Mouse (Mus musculus) CD4-positive, CD25-positive, alpha-beta regulatory T cell, adult 4 months (primary cell): ENCODE data around the gene Sash1. TPM values are rescaled to one million over a fixed set of nuclear protein-coding genes. Genes with fewer than 3 reads are reported as not detected.

Experiments
- ATAC-seq: one replicate; pipeline ENCODE4 v1.8.0; 2017
- polyA plus RNA-seq, 2 experiments: library from polyadenylated mRNA; unstranded; fragments of 100-300 nt; shearing (Covaris generic); gene quantifications; one replicate each; pipeline ENCODE4 v1.2.1; 2017

The Sash1 gene
- polyA plus RNA-seq, result not detected

DNA sequence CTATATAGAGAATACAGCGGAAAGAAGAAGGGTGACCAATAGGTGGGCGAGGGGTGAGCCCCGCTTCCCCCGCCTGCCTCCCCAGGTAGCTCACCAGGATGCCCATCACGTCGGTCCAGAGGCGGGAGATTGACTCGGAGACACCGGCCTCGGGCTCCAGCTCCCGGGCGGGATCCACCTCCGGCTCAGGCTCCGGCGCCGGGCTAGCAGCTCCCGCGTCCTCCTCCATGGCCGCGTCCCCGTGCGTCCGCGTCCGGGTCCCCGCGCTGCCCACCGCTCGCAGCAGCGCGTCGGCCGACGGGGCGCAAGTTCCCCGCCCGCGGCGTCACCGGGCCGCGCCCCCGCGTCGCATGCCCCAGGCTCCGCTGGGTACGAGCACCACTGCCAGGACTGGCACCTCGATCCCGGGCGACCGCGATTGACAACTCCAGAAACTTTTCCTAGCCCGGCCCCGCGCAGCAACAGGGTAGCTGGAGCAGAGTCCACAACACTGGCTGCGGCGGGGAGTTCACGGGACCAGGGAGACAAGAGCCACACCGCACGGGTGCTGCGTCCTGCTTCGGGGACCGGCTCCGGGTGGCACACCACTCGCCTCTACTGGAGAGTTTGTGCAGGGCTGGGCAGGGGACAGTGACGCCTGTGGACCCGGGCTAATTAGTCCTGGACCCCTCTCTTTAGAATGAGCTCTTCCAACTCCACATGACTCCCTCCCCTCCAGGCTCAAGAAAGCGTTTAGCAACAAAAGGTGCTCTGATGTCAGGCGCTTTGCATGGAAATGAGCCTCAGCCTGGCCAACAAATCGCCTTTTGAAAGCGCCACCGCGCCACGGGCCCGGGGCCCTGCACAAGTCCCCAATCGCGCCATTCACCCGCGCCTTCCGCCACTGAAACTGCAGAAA, at the start of gene Sash1:
TSS of gene Sash1 (minus strand) at position 441 of the 898 bp plus-strand sequence.
- no peak for ATAC-seq

GRCm38 (mm10) chr10:8935601-8936000, 49.7 kb upstream of the Sash1 start:
- no peak for ATAC-seq

GRCm38 (mm10) chr10:8933451-8934372, 47.8 kb upstream of the Sash1 start:
- no peak for ATAC-seq

DNA sequence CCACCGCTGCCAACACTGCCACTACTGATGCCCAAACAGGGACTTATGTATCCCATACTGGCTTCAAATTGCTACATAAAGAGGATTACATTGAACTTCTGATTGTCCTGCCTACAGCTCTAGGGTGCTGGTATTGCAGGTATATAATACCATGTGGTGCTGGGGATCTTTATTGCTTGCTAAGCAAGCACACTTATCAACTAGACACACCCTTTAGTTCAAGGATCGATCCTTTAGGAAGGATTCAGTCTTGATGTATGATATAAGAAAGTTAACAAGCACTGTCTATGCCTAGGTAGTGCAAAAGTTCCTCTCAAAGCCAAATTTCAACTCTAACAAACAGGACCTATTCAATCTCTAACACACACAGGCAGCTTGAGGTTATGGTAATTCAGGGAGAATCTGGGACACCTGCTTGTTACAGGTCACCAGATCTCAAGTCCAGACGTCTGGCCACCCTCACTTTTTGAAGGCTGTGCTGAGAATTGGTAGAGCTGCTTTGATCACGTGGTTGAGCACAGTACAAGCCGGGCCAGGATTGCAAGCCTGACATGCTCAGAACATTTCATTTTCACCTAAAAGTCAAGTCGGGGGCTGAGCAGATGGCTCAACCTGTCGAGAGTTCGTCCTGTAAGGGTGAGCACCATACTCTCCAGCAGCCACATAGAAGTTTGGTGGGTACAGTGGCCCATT, 45.8 kb upstream of the Sash1 start:
- ATAC-seq, result no peak

GRCm38 (mm10) chr10:8930672-8931071, 44.8 kb upstream of the Sash1 start:
- no peak for ATAC-seq

- no peak for ATAC-seq
These were observed 43.1 kb upstream of the Sash1 start for GRCm38 (mm10) chr10:8928775-8929647.

DNA sequence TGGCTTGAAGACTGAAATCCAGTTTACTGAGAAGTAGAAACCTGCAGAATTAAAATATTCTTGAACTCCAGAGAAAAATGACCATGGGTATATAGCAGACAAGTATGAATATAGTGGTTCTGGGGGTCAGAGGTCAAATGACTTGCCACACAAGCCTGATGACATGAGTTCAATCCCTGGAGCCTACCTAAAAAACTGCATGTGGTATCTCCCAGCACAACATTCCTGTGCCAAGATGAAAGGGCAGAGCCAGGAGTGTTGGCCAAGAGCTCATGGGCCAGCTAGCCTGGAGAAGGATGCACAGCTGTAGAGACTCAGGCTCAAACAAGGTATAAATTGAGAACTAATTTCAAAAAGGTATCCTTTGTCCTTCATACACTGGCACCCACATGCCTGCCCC, 42.4 kb upstream of the Sash1 start:
- ATAC-seq, result no peak

DNA sequence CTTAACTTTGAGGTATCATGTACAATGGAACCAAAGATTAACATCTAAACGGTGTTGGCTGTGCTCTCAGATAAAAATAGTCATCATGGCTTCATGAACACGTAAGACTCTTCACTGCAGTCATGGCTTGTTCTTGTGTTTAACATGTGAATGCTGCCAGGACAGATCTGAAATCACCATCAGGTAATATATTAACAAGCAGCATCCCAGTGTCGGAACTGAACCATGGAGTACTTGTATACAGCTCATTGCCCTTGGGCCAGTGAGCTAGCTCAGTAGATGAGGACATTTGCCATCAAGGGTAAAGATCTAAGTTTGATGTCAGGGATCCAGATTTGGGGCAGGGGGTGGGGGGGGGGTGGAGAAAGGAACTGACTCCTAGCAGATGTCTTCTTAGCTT, 41.0 kb upstream of the Sash1 start:
- no peak for ATAC-seq

- ATAC-seq, result no peak
These were observed 40.4 kb upstream of the Sash1 start for GRCm38 (mm10) chr10:8926295-8926694.

DNA sequence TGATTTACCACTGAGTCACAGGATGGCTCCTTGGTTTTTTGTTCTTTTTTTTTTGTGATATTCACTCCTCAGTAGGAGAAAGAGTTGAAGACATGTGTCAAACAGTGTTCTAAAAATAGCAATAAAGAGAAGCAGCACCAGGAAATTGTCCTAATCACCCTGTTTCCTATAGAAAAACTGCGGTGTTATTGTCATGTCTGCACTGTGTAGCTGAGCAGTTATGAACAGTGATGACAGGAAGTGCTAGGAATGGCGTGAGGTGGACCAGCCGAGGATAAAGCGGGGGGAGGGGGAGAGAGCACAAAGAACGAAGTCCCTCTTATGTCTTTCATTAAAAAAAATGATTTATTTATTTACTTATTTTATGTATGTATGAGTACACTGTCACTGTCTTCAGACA, 39.4 kb upstream of the Sash1 start:
- ATAC-seq, result no peak

DNA sequence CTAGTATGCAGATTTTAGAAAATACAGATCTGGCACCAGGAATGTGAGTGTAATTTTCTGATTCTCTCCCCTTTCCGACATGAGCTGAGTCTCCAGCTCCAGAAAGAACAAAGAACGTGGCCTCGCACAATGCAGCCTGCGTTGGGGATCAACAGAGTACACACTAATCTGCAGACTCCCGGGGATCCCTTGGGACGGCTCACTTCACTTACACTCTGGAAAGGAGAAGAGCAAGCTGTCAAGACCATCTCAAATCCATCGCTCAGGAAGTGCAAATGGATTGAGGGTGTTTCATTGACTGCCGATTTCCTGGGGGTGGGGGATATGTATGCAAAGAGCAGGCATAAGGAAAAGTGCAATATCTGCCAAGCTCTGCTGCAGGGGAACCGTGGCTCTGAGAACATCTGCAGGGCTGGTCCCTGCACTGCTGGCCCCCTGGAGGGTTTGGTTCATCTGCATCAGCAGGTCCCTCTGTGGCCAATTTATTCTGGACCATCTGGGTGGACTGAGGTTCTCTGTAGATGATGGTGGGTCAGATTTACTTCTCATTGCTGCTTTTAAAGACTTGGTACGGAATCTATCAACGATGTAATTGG, 35.3 kb upstream of the Sash1 start:
- ATAC-seq, result no peak

- no peak for ATAC-seq
These were observed 31.9 kb upstream of the Sash1 start for GRCm38 (mm10) chr10:8917798-8918197.

DNA sequence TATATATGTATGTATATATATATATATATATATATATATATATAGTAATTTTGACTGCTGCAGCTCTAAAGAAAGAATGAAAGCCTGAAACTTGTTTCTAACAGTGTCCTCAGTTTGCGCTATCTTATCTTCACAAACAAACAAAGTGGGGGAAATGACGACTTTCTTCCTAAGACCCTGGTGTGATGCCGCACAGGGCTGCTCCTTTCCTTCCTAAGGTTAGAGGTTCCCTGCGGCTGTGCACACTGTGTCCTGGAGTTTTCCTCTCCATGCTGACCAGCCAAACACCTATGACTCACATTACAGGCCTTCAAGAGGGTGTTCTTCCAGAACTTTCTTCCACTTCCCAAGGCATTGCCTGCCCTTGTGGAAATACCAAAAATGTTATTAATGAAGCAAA, 31.5 kb upstream of the Sash1 start:
- no peak for ATAC-seq

DNA sequence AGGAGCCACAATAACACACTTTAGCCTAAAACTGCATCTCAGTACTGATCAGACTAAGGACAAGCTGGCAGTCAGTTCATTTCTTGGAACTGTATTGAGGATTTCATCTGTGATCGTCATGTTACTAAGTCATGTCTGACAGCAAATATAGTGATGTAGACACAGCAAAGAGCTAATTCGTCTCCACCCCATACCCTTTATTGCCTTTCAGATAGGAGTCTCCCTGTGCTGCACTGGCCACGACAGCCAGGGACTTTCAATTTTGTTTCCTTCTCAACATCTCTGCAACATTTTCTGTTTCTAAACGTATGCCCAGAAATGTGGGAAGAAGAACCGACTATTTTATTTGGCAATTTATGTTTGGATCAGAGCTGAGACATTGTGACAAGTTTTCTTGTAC, 29.9 kb upstream of the Sash1 start:
- no peak for ATAC-seq

DNA sequence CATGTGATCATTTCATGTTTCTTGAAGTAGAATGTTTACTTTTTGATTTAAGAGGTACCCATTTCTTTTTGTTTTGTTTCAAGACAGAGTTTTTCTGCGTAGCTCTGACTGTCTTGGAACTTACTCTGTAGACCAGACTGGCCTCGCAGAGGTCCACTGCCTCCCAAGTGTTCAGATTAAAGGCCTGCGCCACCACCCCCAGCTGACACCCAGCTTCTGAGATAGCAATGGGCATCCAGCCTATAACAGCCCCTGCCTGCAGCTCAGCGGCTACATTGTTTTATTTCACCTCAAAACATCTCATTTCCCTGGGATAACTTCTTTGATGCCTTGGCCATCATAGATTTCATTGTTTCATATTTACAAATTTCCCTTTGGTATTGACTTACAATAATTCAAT, 28.0 kb upstream of the Sash1 start:
- ATAC-seq, result no peak

DNA sequence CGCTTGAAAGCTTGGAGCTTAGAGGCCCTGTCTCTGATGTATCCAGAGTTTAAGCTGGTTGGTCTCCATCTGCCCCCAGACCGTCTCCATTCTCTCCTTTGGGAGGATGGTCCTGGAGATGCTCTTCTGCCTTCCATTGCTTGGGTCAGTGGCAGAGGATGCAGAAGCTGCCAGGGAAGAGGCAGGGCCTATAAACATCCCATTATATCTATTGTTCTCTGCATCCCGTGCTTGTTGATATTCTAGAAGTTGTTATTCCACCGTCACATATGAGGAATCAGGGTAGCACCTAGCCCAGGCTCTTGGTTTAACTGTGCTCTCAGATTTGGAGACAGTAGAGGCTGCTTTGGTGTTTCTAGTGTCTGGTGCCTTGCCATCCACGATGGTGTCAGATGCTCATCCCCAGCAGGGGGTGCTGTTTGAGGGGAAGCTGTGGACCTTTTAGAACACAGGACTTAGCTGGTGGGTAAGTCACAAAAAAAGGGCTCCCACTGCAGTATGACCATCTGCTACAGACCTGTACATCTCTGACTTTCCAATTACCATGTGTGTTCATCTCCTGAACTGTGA, 26.9 kb upstream of the Sash1 start:
- ATAC-seq, result no peak

DNA sequence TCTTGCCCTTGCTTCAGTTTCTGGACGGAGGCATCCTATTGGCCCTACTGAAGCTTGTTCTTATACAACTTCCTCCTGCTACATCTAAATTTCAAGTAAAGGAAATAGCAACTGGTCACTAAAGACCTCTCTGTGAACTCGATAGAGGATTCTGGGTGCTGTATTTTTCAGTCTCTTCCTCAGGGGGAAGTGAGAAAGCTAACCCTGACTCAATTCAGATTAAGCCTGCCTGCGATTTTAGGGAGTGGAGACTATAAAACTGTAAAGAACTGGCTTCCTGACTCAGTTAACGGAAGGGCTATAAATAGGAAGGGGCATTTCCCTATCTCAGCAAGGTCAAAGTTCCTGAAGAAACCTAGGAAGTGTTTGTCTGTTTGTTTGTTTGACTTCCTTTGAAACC, 26.3 kb upstream of the Sash1 start:
- ATAC-seq, result no peak

DNA sequence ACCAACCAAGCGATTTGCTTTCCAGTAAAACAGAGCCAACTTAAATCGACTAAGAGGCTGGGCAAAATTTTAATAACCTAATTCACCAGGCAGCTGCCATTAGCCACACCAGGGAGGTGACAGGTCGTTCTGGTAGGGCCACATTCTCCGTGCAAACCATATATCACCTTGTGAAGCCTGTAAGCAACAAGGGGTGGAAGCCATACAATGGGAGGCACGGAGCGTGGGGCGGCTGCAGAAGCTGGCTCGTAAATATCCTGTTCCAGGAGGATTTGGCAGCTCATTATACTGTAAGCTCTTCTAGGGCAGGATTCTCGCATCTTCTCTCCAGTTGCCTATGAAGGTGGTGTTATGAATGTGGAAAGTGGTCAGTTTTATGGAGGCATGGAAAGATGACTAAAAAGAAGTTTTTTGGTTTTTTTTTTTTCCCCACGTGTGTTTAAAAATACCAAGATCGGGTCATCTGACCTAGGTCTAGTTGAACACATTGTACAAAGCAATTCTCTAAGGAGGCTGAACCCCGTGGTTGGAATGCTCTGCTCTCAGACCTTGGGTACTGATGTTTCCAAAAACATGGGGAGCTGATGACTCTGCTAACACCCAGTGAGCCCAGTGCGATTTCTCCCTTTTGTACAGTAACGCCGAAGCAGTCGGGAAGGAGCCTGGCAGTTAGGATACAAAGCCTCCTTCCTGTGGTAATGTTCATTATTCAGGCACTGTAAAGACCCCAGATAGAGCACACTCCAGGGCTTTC, 24.5 kb upstream of the Sash1 start:
- no peak for ATAC-seq

GRCm38 (mm10) chr10:8903086-8903485, 17.2 kb upstream of the Sash1 start:
- no peak for ATAC-seq

GRCm38 (mm10) chr10:8902412-8902811, 16.5 kb upstream of the Sash1 start:
- ATAC-seq, result no peak
